Mouse (Mus musculus) midbrain, embryonic 13.5 days (tissue): Measurements from ENCODE around the gene Incenp. TPM values are rescaled to one million over a fixed set of nuclear protein-coding genes. Genes with fewer than 3 reads are reported as not detected.
"Not testable (repeated sequence)": the region's sequence is repeated elsewhere in the genome, so short reads cannot be mapped to it uniquely, and the experiment has no call there.

Experiments used
- ATAC-seq: fragments of 200-750 bp; cut with Nextera tagmentation; 2 replicates; pipeline ENCODE4 v1.8.0; 2017; ENCODE audit warnings: mild to moderate bottlenecking, moderate TSS enrichment, moderate library complexity
- H3K27ac ChIP-seq: fragments of 300-500 bp; sonication (generic); 2 replicates; pipeline ENCODE4 v1.5.1; 2015; ENCODE audit warnings: inconsistent platforms, mild to moderate bottlenecking, moderate library complexity
- H3K27me3 ChIP-seq: fragments of 300-500 bp; sonication (generic); 2 replicates; pipeline ENCODE4 v1.6.1; 2015; ENCODE audit warnings: mild to moderate bottlenecking, inconsistent platforms
- H3K36me3 ChIP-seq: fragments of 300-500 bp; sonication (generic); 2 replicates; pipeline ENCODE4 v1.6.1; 2015; ENCODE audit warnings: mild to moderate bottlenecking, inconsistent platforms
- H3K4me1 ChIP-seq: fragments of 300-500 bp; sonication (generic); replicated peaks from 2 replicates; pipeline ENCODE4 v1.6.1; 2015; ENCODE audit warnings: inconsistent platforms
- H3K4me2 ChIP-seq: fragments of 300-500 bp; sonication (generic); replicated peaks from 2 replicates; pipeline ENCODE4 v1.6.1; 2015; ENCODE audit warnings: moderate library complexity, mild to moderate bottlenecking, inconsistent platforms
- H3K4me3 ChIP-seq: fragments of 300-500 bp; sonication (generic); replicated peaks from 2 replicates; pipeline ENCODE4 v1.5.1; 2015; ENCODE audit warnings: mild to moderate bottlenecking, inconsistent platforms
- H3K9ac ChIP-seq: fragments of 300-500 bp; sonication (generic); replicated peaks from 2 replicates; pipeline ENCODE4 v1.6.1; 2015; ENCODE audit warnings: mild to moderate bottlenecking, inconsistent platforms
- H3K9me3 ChIP-seq: fragments of 300-500 bp; sonication (generic); 2 replicates; pipeline ENCODE4 v1.6.1; 2016; ENCODE audit warnings: mild to moderate bottlenecking, inconsistent platforms
- WGBS: fragments of 180-500 bp; shearing (Covaris S2); methylation state at CpG from one replicate; pipeline ENCODE4 v1.1.7; 2015; 5-methylcytosine and 5-hydroxymethylcytosine counted together
- microRNA-seq: library from miRNA; unstranded; fragments of <30 nt; microRNA quantifications from one replicate; pipeline ENCODE4, GENCODE M21; 2016
- polyA plus RNA-seq: library from polyadenylated mRNA; unstranded; fragments of >200 nt; fragmentation: Nextera tagmentation; extraction: Ambion mirVana; gene quantifications from 2 replicates; pipeline ENCODE4 v1.2.1, GENCODE M21; 2015

The Incenp gene
- polyA plus RNA-seq, 1 experiment from 2014 or later: 47.1 TPM

DNA sequence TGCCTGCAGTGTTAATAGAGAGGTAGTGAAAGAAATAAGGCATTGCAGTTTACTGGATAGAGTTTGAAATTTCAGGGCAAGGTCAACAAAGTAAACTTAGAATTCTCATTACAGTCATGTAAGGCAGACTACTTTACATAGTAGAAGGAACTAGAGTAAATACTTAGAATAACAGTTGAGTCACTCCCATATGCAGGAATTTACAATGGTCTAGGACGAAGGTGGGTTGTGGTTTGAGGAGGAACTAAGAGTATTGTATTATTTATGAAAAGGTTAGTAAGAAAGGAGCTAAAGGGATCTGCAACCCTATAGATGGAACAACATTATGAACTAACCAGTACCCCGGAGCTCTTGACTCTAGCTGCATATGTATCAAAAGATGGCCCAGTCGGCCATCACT lies 38.5 kb downstream of the Incenp start:
- not testable (repeated sequence) for H3K27me3 ChIP-seq, H3K27ac ChIP-seq, H3K4me3 ChIP-seq, ATAC-seq, H3K9me3 ChIP-seq, H3K4me2 ChIP-seq, H3K4me1 ChIP-seq, H3K9ac ChIP-seq, H3K36me3 ChIP-seq
- WGBS: 92% methylated on average over 2 of the region's 3 CpGs

DNA sequence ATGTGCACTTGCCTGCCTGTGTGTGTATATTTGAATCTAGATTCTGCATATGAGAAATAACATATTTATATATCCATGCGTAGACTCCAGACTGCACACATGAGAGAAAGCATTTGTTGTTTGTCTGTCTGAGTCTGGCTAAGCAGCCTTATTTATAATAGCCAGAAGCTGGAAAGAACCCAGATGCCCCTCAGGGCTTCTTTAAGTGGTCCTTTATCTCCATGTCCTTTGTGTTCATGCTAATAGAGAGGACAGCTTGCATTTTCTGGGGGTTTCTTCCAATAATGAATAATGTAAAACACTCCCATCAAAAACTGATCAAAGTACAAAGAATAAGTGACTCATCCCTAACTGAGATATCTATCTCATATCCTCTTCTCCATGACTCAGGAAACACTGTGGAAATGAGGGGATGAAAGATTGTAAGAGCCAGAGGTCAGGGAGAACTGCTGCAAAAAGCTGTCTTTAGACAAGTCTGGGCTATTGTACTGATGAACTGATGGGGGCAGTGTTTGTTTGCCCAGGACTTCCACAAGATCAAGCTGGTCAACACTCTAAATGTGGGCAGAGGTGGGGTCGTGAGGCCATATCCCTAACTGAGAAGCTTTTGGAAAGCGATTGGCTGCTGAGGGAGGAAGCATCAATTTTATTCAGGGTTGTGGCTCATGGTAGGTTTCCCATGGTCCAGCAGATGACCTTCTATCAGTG lies 49.8 kb downstream of the Incenp start:
- ATAC-seq, H3K36me3 ChIP-seq, H3K9me3 ChIP-seq, H3K4me1 ChIP-seq, H3K9ac ChIP-seq, H3K27ac ChIP-seq, H3K4me3 ChIP-seq, H3K27me3 ChIP-seq, H3K4me2 ChIP-seq: not testable (repeated sequence)
- WGBS: 52% methylated on average over 3 of the region's 3 CpGs

DNA sequence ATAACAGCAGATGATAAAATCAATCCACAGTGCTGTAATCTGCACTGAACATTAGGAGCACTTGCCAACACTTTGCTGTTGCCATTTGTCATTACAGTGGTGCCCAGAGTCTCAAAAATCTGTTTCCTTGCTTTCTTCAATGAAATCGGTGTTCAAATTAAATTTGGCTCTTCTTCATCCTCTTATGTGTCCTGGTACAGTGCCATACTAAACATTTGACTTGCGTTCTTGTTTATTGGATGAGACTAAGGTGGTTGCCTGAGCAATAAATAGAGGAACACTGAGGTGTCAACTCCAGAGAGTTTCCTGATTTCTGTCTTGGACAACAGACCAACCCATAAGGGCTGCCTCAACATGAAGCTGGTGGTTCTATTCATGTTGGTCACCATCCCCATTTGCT lies 52.1 kb downstream of the Incenp start, which contains the start of gene Scgb2a2:
Gene Scgb2a2, plus strand, starts transcription at position 301 of the 400 bp plus-strand sequence.
- Histone ChIP-seq H3K27me3 (no peaks in the 10 kb centered on the region), H3K4me3 (no peak within 1 kb of the TSS), H3K9me3 (no peaks in the 10 kb centered on the region), H3K36me3 (no peaks in the 10 kb centered on the region), H3K9ac (no peak within 1 kb of the TSS), H3K4me1 (no peaks in the 10 kb centered on the region), H3K4me2 (no peak within 1 kb of the TSS), H3K27ac (no peak within 1 kb of the TSS)
- WGBS: 91% methylated on average over 2 of the region's 2 CpGs
- ATAC-seq: no peak

DNA sequence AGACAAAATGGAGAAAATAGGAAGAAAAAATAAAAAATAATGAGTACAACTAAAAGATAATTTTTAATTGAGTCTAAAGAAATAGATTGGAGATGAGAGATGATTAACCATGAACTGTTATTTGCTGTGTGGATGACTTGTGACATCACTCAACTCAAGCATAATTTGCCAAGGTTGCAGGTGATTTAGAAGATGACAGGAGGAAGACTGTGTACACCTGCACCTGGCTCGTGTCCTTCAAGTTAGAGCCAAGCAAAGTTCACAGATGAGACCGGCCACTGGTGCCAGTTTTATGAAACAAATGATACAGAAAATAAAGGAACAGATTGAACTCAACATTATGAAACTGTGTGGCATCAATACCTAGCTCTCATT lies 62.0 kb downstream of the Incenp start:
- WGBS: 70% methylated on average over 2 of the region's 2 CpGs
- no peak overlapping the region for H3K4me3 ChIP-seq

DNA sequence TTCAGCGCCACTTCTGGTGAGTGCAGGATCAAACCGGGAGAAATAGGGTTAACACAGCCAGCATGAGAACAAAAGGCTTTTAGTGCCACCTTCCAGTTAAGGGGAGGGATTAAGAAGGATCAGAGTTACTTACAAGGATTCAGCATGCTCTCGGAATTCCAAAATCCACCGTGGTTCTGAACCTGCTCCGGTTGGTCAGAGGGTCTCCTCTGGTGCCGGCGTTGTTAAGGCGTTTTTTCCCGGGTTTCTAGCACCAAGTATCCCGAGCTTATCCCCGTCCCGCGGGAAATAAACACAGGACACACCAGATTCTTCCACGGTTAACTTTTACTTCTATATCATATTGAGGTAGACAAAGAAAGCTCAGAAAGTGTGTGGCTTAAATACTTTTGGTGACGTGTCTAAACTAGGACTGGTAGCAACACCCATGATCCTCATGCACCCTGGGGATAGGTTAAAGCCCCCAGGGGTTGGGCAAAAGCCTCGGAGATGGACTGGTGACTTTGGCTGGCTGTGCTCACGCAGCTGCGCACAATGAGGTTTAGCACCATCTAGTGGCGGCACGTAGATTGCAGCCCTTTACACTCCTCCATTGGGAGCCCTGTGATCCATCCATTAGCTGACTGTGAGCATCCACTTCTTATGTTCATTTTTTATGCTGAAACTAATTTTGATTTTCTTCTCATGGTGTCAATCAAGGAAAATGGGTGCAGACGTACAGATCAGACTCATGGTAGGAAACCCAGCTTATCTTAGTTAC lies 62.6 kb downstream of the Incenp start:
- peak; percentile 97 for ATAC-seq
- peak overlapping the region; percentile 36 for H3K4me3 ChIP-seq
- H3K9me3 ChIP-seq, H3K4me1 ChIP-seq, H3K36me3 ChIP-seq, H3K27me3 ChIP-seq, H3K27ac ChIP-seq, H3K9ac ChIP-seq: not testable (repeated sequence)
- H3K4me2 ChIP-seq: peak overlapping the region; percentile 44
- WGBS: 10% methylated on average over 19 of the region's 21 CpGs

More for the DNA sequence above, 62.0 kb downstream of the Incenp start:
- Histone ChIP-seq H3K4me1 (no peaks in the 10 kb centered on the region), H3K27ac (no peak overlapping the region), H3K9me3 (no peaks in the 10 kb centered on the region), H3K27me3 (no peaks in the 10 kb centered on the region), H3K4me2 (no peak overlapping the region), H3K9ac (no peak overlapping the region), H3K36me3 (no peaks in the 10 kb centered on the region)
- peak; percentile 86 for ATAC-seq

Small RNAs within 50 kb of the gene (microRNA-seq; reads per million reads assigned to microRNA genes)
- gene Gm22369 (not detected), gene Gm24484 (not detected)

Other genes with a start within 250 kb of the Incenp start
- gene Scgb2a2, start 52.0 kb downstream of the Incenp start, polyA plus RNA-seq: not detected in 2 replicates
- 1,344 and 1,356 TPM in 2 replicates for gene Fth1, start 81.0 kb upstream of the Incenp start, polyA plus RNA-seq
- gene Best1, start 102.1 kb upstream of the Incenp start, polyA plus RNA-seq: 1.8 and 2.0 TPM in 2 replicates
- 21.0 and 21.4 TPM in 2 replicates for gene Rab3il1, start 102.1 kb upstream of the Incenp start, polyA plus RNA-seq
- 8.7 and 9.1 TPM in 2 replicates for gene Fads3, start 142.0 kb upstream of the Incenp start, polyA plus RNA-seq
- gene Fads2, start 202.2 kb upstream of the Incenp start, polyA plus RNA-seq: 169 and 173 TPM in 2 replicates